Mouse (Mus musculus): ENCODE measurements around the gene Phpt1. TPM values are rescaled to one million over a fixed set of nuclear protein-coding genes. Genes with fewer than 3 reads are reported as not detected.

The Phpt1 gene
- 134 and 161 TPM in 2 replicates for polyA plus RNA-seq (2012; rRNA removed)

GRCm38 (mm10) chr2:25574579-25575431, at the start of gene Phpt1, which contains the start of gene Mamdc4:
TSS of gene Phpt1 (minus strand) at chr2:25575224.
TSS of gene Mamdc4 (minus strand) at chr2:25574845.
- peak; percentile 96 to 97 for DNase-seq (ENCODE audit: extremely low spot score in 1 of 2, low spot score in 1 of 2)

- peak; percentile 77 to 92 for DNase-seq (ENCODE audit: extremely low spot score in 1 of 2, low spot score in 1 of 2)
These were observed 46.5 kb upstream of the Phpt1 start, which contains the start of gene Tmem141 for GRCm38 (mm10) chr2:25621229-25622200. TSS of gene Tmem141 (minus strand) at chr2:25622005.

- no peak for DNase-seq (ENCODE audit: extremely low spot score in 1 of 2, low spot score in 1 of 2)
These were observed 45.8 kb upstream of the Phpt1 start for GRCm38 (mm10) chr2:25620852-25621228.

GRCm38 (mm10) chr2:25620386-25620785, 45.4 kb upstream of the Phpt1 start:
- DNase-seq (ENCODE audit: extremely low spot score in 1 of 2, low spot score in 1 of 2): no peak

- no peak for DNase-seq (ENCODE audit: extremely low spot score in 1 of 2, low spot score in 1 of 2)
These were observed 42.6 kb upstream of the Phpt1 start, which contains the start of gene Ccdc183 for GRCm38 (mm10) chr2:25617578-25617977. TSS of gene Ccdc183 (minus strand) at chr2:25617678.

GRCm38 (mm10) chr2:25616398-25616797, 41.4 kb upstream of the Phpt1 start:
- DNase-seq (ENCODE audit: extremely low spot score in 1 of 2, low spot score in 1 of 2): no peak

GRCm38 (mm10) chr2:25608671-25609070, 33.6 kb upstream of the Phpt1 start:
- no peak for DNase-seq (ENCODE audit: extremely low spot score in 1 of 2, low spot score in 1 of 2)

GRCm38 (mm10) chr2:25607761-25608622, 33.0 kb upstream of the Phpt1 start, which contains the start of gene Rabl6:
TSS of gene Rabl6 (minus strand) at chr2:25608521.
- DNase-seq (ENCODE audit: extremely low spot score in 1 of 2, low spot score in 1 of 2): peak; percentile 76 to 93

- no peak for DNase-seq (ENCODE audit: extremely low spot score in 1 of 2, low spot score in 1 of 2)
These were observed 27.5 kb upstream of the Phpt1 start for GRCm38 (mm10) chr2:25602526-25602925.

- no peak for DNase-seq (ENCODE audit: extremely low spot score in 1 of 2, low spot score in 1 of 2)
These were observed 25.0 kb upstream of the Phpt1 start for GRCm38 (mm10) chr2:25600037-25600436.

- no peak for DNase-seq (ENCODE audit: extremely low spot score in 1 of 2, low spot score in 1 of 2)
These were observed 23.7 kb upstream of the Phpt1 start for GRCm38 (mm10) chr2:25598749-25599148.

GRCm38 (mm10) chr2:25596765-25597510, 21.9 kb upstream of the Phpt1 start:
- DNase-seq (ENCODE audit: extremely low spot score in 1 of 2, low spot score in 1 of 2): no peak

GRCm38 (mm10) chr2:25591863-25592262, 16.8 kb upstream of the Phpt1 start:
- DNase-seq (ENCODE audit: extremely low spot score in 1 of 2, low spot score in 1 of 2): peak in 1 of 2 experiments; percentile 76

- no peak for DNase-seq (ENCODE audit: extremely low spot score in 1 of 2, low spot score in 1 of 2)
These were observed 13.3 kb upstream of the Phpt1 start for GRCm38 (mm10) chr2:25588227-25588907.

GRCm38 (mm10) chr2:25587290-25587689, 12.3 kb upstream of the Phpt1 start:
- no peak for DNase-seq (ENCODE audit: extremely low spot score in 1 of 2, low spot score in 1 of 2)

GRCm38 (mm10) chr2:25585601-25586000, 10.6 kb upstream of the Phpt1 start:
- no peak for DNase-seq (ENCODE audit: extremely low spot score in 1 of 2, low spot score in 1 of 2)

- peak in 1 of 2 experiments; percentile 26 for DNase-seq (ENCODE audit: extremely low spot score in 1 of 2, low spot score in 1 of 2)
These were observed 9.8 kb upstream of the Phpt1 start for GRCm38 (mm10) chr2:25584856-25585255.

GRCm38 (mm10) chr2:25584152-25584551, 9.1 kb upstream of the Phpt1 start:
- DNase-seq (ENCODE audit: extremely low spot score in 1 of 2, low spot score in 1 of 2): no peak

- no peak for DNase-seq (ENCODE audit: extremely low spot score in 1 of 2, low spot score in 1 of 2)
These were observed 8.5 kb upstream of the Phpt1 start for GRCm38 (mm10) chr2:25583571-25583970.

All from frontal cortex, adult 2 months (tissue).